Mouse (Mus musculus) small intestine, adult 2 months (tissue): ENCODE measurements around the gene Akp3.

Experiments used
- CTCF ChIP-seq: fragments of 200-500 bp; IDR thresholded peaks from 2 replicates; pipeline ENCODE4 v1.5.1; 2012; ENCODE audit warnings: low read depth, mild to moderate bottlenecking, control low read depth, inconsistent platforms, low read length, moderate library complexity, mixed read lengths; ENCODE audit not compliant: insufficient replicate concordance, insufficient read length; ENCODE audit errors: extremely low read depth
- POLR2A ChIP-seq: fragments of 200-500 bp; IDR thresholded peaks from 2 replicates; pipeline ENCODE4 v1.6.1; 2012; ENCODE audit warnings: low read depth, mild to moderate bottlenecking, control low read depth, inconsistent platforms, low read length, moderate library complexity

DNA sequence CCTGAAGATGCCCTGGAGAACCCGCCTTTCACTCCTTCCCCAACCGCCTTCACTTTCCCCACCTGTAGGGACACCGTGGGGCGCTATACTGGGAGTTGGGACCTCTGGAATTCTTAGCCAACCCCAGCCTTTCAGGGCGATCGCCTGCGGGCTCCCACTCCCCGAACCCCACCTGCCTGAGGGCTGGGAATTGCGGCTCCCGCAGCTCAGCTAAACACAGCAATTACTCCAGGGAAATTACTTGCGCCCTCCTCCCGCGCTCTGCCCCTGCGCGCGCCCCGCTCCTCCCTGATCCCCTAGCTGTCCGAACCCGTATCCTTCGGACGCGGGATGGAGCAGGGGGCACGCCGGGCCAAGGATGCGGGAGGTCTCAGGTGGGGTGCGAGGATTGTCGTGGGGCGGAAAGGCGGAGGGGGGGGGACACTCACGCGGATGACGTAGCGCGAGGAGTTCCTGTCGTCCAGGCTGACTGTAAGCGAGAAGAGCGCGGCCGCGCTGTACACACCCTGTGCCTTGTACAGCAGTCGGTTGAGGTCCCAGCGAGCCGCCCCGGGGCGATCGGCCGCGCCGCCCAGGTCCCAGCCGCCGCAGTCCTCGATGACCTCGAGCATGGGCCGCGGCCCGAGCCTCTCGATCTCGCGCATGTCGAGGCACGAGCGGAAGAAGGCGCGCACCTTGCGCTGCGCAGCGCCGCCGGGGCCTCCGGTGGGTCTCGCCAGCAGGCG, 29.2 kb downstream of the Akp3 start:
- TF ChIP-seq CTCF: no peak
- no peak for TF ChIP-seq POLR2A
